Mouse (Mus musculus) central nervous system, embryonic 18 days (tissue): ENCODE data around the gene Tomm40. TPM values are rescaled to one million over a fixed set of nuclear protein-coding genes. Genes with fewer than 3 reads are reported as not detected.

ENCODE experiments used
- polyA plus RNA-seq: library from polyadenylated mRNA; depleted of rRNA; stranded (reverse); fragments of >200 nt; gene quantifications from 2 replicates; pipeline ENCODE4 v1.2.3, GENCODE M21; 2012; rRNA removed

Tomm40 gene
- 103 and 109 TPM in 2 replicates for polyA plus RNA-seq

GRCm38 (mm10) chr7:19715239-19716054, at the start of gene Tomm40:
Gene Tomm40 (minus strand): TSS chr7:19715438.

GRCm38 (mm10) chr7:19750217-19751069, 35.2 kb upstream of the Tomm40 start, which contains the start of gene Nectin2:
Gene Nectin2 (minus strand): TSS chr7:19750483.

GRCm38 (mm10) chr7:19698907-19699826, 16.1 kb downstream of the Tomm40 start, which contains the start of gene Apoe:
Gene Apoe (minus strand): TSS chr7:19699188.

GRCm38 (mm10) chr7:19691873-19692865, 23.1 kb downstream of the Tomm40 start, which contains the start of gene Apoc1:
Gene Apoc1 (minus strand): TSS chr7:19692660.

GRCm38 (mm10) chr7:19681202-19681694, 34.0 kb downstream of the Tomm40 start, which contains the start of the genes Gm44805 and Apoc4:
Gene Gm44805 (minus strand): TSS chr7:19681423.
Gene Apoc4 (minus strand): TSS chr7:19681479.

GRCm38 (mm10) chr7:19677872-19678271, 37.4 kb downstream of the Tomm40 start, which contains the start of gene Apoc2:
Gene Apoc2 (minus strand): TSS chr7:19677941.

GRCm38 (mm10) chr7:19664955-19665841, 50.0 kb downstream of the Tomm40 start, which contains the start of gene Clptm1:
Gene Clptm1 (minus strand): TSS chr7:19665033.

Other genes starting within 250 kb of the Tomm40 start
- 12.0 and 12.1 TPM in 2 replicates for gene Bloc1s3, start 207.1 kb downstream of the Tomm40 start, polyA plus RNA-seq
- gene Trappc6a, start 207.0 kb downstream of the Tomm40 start, polyA plus RNA-seq, result 19.9 and 24.6 TPM in 2 replicates
- 1.3 TPM in 2 replicates for gene Nkpd1, start 197.6 kb downstream of the Tomm40 start, polyA plus RNA-seq
- gene Ppp1r37, start 152.4 kb downstream of the Tomm40 start, polyA plus RNA-seq, result 112 and 114 TPM in 2 replicates
- 1.2 and 1.5 TPM in 2 replicates for gene Zfp296, start 138.2 kb downstream of the Tomm40 start, polyA plus RNA-seq
- gene Gemin7, start 137.8 kb downstream of the Tomm40 start, polyA plus RNA-seq, result 64.8 and 70.8 TPM in 2 replicates
- gene Clasrp, start 111.0 kb downstream of the Tomm40 start, polyA plus RNA-seq, result 142 and 146 TPM in 2 replicates
- gene Relb, start 86.0 kb downstream of the Tomm40 start, polyA plus RNA-seq, result 5.8 and 6.2 TPM in 2 replicates
- gene Clptm1, start 50.4 kb downstream of the Tomm40 start, polyA plus RNA-seq, result 96.6 and 100 TPM in 2 replicates
- gene Apoc2, start 37.5 kb downstream of the Tomm40 start, polyA plus RNA-seq, result 0.19 TPM in 1 of 2 replicates, not detected in the other
- not detected in 2 replicates for gene Gm44805, start 34.0 kb downstream of the Tomm40 start, polyA plus RNA-seq
- gene Apoc4, start 34.0 kb downstream of the Tomm40 start, polyA plus RNA-seq, result not detected in 2 replicates
- gene Apoc1, start 22.8 kb downstream of the Tomm40 start, polyA plus RNA-seq, result 1.6 and 2.7 TPM in 2 replicates
- 863 and 1,072 TPM in 2 replicates for gene Apoe, start 16.2 kb downstream of the Tomm40 start, polyA plus RNA-seq
- gene Nectin2, start 35.0 kb upstream of the Tomm40 start, polyA plus RNA-seq, result 37.8 and 38.6 TPM in 2 replicates
- gene Bcam, start 55.6 kb upstream of the Tomm40 start, polyA plus RNA-seq, result 13.3 and 17.6 TPM in 2 replicates
- gene Cblc, start 81.4 kb upstream of the Tomm40 start, polyA plus RNA-seq, result 0.20 and 0.48 TPM in 2 replicates
- 0.72 and 2.2 TPM in 2 replicates for gene Bcl3, start 107.3 kb upstream of the Tomm40 start, polyA plus RNA-seq
- 27.6 and 28.4 TPM in 2 replicates for gene Gm19345, start 136.6 kb upstream of the Tomm40 start, polyA plus RNA-seq
- gene Ceacam16, start 145.9 kb upstream of the Tomm40 start, polyA plus RNA-seq, result not detected in 2 replicates
- not detected in 2 replicates for gene Ceacam19, start 172.5 kb upstream of the Tomm40 start, polyA plus RNA-seq
- 15.3 and 15.9 TPM in 2 replicates for gene Pvr, start 205.7 kb upstream of the Tomm40 start, polyA plus RNA-seq
- gene Igsf23, start 235.3 kb upstream of the Tomm40 start, polyA plus RNA-seq, result not detected in 2 replicates
- gene Ceacam20, start 250.0 kb upstream of the Tomm40 start, polyA plus RNA-seq, result not detected in 2 replicates